13 mouse cellular contexts compared by ENCODE assay signal in genomic region chr4:148775476-148776269, GRCm38 (mm10). TPM values are rescaled to one million over a fixed set of nuclear protein-coding genes. Genes with fewer than 3 reads are reported as not detected.
DNase-seq lines count a peak whose midpoint lies in the region; ATAC-seq and TF ChIP-seq lines count a peak whose summit lies in the region.
"Had no signal": no experiment of that assay in that cellular context is flagged by ENCODE, and none has a peak within 500 bp of the region (broad histone marks: within the 10 kb centered on the region; RNA-seq: fewer than 3 reads in every experiment).

No protein-coding gene starts in this region.

- peak; percentile 29 for TF ChIP-seq POLR2A in myocyte (IDR thresholded peaks at IDR 0.05; ENCODE audit: insufficient read length, low read depth)

- peak; percentile 48 to 61 for DNase-seq in cerebellum, postnatal 10 days
- DNase-seq in cerebellum, adult 8-10 months: no peak
- no peak for DNase-seq in hindbrain, embryonic 11.5 days (ENCODE audit: low spot score)
- peak; percentile 70 for DNase-seq in midbrain, embryonic 14.5 days
- DNase-seq in right cerebral cortex, postnatal 10 days (ENCODE audit: low spot score in 2 of 2): no peak
- DNase-seq: cerebellum, adult 9-11 months; kidney, adult 9 months; lung, postnatal 36 days; thymus, postnatal 36 days had no signal

- 55% methylated on average over 10 of the region's 10 CpGs for WGBS in hindbrain, embryonic 16.5 days
- 66% methylated on average over 10 of the region's 10 CpGs for WGBS in hindbrain, embryonic 11.5 days
- WGBS in midbrain, embryonic 14.5 days: 46% methylated on average over 10 of the region's 10 CpGs
- WGBS in midbrain, embryonic 15.5 days: 52% methylated on average over 10 of the region's 10 CpGs

- H3K36me3 ChIP-seq in hindbrain, embryonic 16.5 days (ENCODE audit: control insufficient read depth, insufficient read depth, low read length): no peaks in the 10 kb centered on the region
- no peaks in the 10 kb centered on the region for H3K36me3 ChIP-seq in hindbrain, embryonic 11.5 days (ENCODE audit: control insufficient read depth, insufficient read depth, low read length)
- H3K36me3 ChIP-seq in midbrain, embryonic 14.5 days (ENCODE audit: control insufficient read depth, insufficient read depth, low read length): no peaks in the 10 kb centered on the region
- no peaks in the 10 kb centered on the region for H3K36me3 ChIP-seq in midbrain, embryonic 15.5 days (replicated peaks)
- H3K36me3 ChIP-seq in myocyte (ENCODE audit: control insufficient read depth, insufficient read depth): no peaks in the 10 kb centered on the region

- no peak overlapping the region for H3K9ac ChIP-seq in hindbrain, embryonic 16.5 days (ENCODE audit: low read depth, low read length)
- H3K9ac ChIP-seq in hindbrain, embryonic 11.5 days (ENCODE audit: low read depth, low read length): no peak overlapping the region
- H3K9ac ChIP-seq in midbrain, embryonic 14.5 days (replicated peaks; ENCODE audit: low read length): no peak overlapping the region
- no peak overlapping the region for H3K9ac ChIP-seq in midbrain, embryonic 15.5 days

- ATAC-seq in hindbrain, embryonic 16.5 days: peak; percentile 29; the same call in 1 of the 2 replicates
- no peak for ATAC-seq in hindbrain, embryonic 11.5 days (ENCODE audit: low FRiP score)
- ATAC-seq in midbrain, embryonic 14.5 days (ENCODE audit: low FRiP score, low TSS enrichment): peak; percentile 55
- no peak for ATAC-seq in midbrain, embryonic 15.5 days (replicated peaks)

- H3K9me3 ChIP-seq in hindbrain, embryonic 16.5 days (ENCODE audit: control insufficient read depth, low read length): no peaks in the 10 kb centered on the region
- H3K9me3 ChIP-seq in hindbrain, embryonic 11.5 days (ENCODE audit: control insufficient read depth, low read length): no peaks in the 10 kb centered on the region
- no peaks in the 10 kb centered on the region for H3K9me3 ChIP-seq in midbrain, embryonic 14.5 days (ENCODE audit: control insufficient read depth, low read length)
- no peaks in the 10 kb centered on the region for H3K9me3 ChIP-seq in midbrain, embryonic 15.5 days

- H3ac ChIP-seq in myocyte (ENCODE audit: control insufficient read depth, insufficient read length): no peak overlapping the region

- H3K27me3 ChIP-seq in hindbrain, embryonic 16.5 days (replicated peaks; ENCODE audit: control insufficient read depth, insufficient read depth, low read length): peaks cover 11% of the 10 kb centered on the region
- peaks cover 26% of the 10 kb centered on the region for H3K27me3 ChIP-seq in hindbrain, embryonic 11.5 days (ENCODE audit: control insufficient read depth, insufficient read depth, low read length)
- peaks cover 3% of the 10 kb centered on the region for H3K27me3 ChIP-seq in midbrain, embryonic 14.5 days (ENCODE audit: control insufficient read depth, insufficient read depth, low read length)
- peaks cover 22% of the 10 kb centered on the region for H3K27me3 ChIP-seq in midbrain, embryonic 15.5 days (replicated peaks)
- no peaks in the 10 kb centered on the region for H3K27me3 ChIP-seq in myocyte (ENCODE audit: control insufficient read depth, insufficient read depth, insufficient read length)

- peaks cover 12% of the 10 kb centered on the region for H3K4me1 ChIP-seq in hindbrain, embryonic 16.5 days (ENCODE audit: control insufficient read depth, insufficient read depth, low read depth, low read length)
- peaks cover 13% of the 10 kb centered on the region for H3K4me1 ChIP-seq in hindbrain, embryonic 11.5 days (replicated peaks; ENCODE audit: control insufficient read depth, insufficient read depth, low read length)
- peaks cover 13% of the 10 kb centered on the region for H3K4me1 ChIP-seq in midbrain, embryonic 14.5 days (ENCODE audit: control insufficient read depth, insufficient read depth, low read length)
- H3K4me1 ChIP-seq in midbrain, embryonic 15.5 days: peaks cover 24% of the 10 kb centered on the region

- no peak overlapping the region for H3K4me3 ChIP-seq in hindbrain, embryonic 16.5 days (ENCODE audit: low read length)
- H3K4me3 ChIP-seq in hindbrain, embryonic 11.5 days (ENCODE audit: low read depth, low read length): no peak overlapping the region
- no peak overlapping the region for H3K4me3 ChIP-seq in midbrain, embryonic 14.5 days (replicated peaks; ENCODE audit: low read depth, low read length)
- H3K4me3 ChIP-seq in midbrain, embryonic 15.5 days: no peak overlapping the region
- no peak overlapping the region for H3K4me3 ChIP-seq in myocyte

- no peak overlapping the region for H3K4me2 ChIP-seq in hindbrain, embryonic 16.5 days (ENCODE audit: low read length)
- no peak overlapping the region for H3K4me2 ChIP-seq in hindbrain, embryonic 11.5 days (replicated peaks; ENCODE audit: low read depth, low read length)
- no peak overlapping the region for H3K4me2 ChIP-seq in midbrain, embryonic 14.5 days (ENCODE audit: low read length)
- H3K4me2 ChIP-seq in midbrain, embryonic 15.5 days: no peak overlapping the region
- peak overlapping the region; percentile 66 for H3K4me2 ChIP-seq in myocyte (ENCODE audit: low read depth)

- H3K79me2 ChIP-seq in myocyte (ENCODE audit: control insufficient read depth, insufficient read depth): no peaks in the 10 kb centered on the region

- no peak overlapping the region for H3K27ac ChIP-seq in hindbrain, embryonic 16.5 days (ENCODE audit: low read depth, low read length)
- no peak overlapping the region for H3K27ac ChIP-seq in hindbrain, embryonic 11.5 days (ENCODE audit: low read depth, low read length)
- no peak overlapping the region for H3K27ac ChIP-seq in midbrain, embryonic 14.5 days (replicated peaks; ENCODE audit: low read depth, low read length)
- no peak overlapping the region for H3K27ac ChIP-seq in midbrain, embryonic 15.5 days
- H3K27ac ChIP-seq: stomach, postnatal 0 days had no signal

TF ChIP-seq in myocyte, 11 proteins besides CTCF, POLR2A, EP300 and RAD21:
- TF ChIP-seq CEBPB (IDR thresholded peaks at IDR 0.05; ENCODE audit: insufficient read depth, poor library complexity, severe bottlenecking): peak; percentile 71; the same call in 1 of the 2 replicates
- no peak for TF ChIP-seq TCF12 (IDR thresholded peaks at IDR 0.05; ENCODE audit: insufficient read depth, poor library complexity, severe bottlenecking)
- TF ChIP-seq MAX (IDR thresholded peaks at IDR 0.05; ENCODE audit: low read depth): no peak
- TF ChIP-seq MYOG (IDR thresholded peaks at IDR 0.05; ENCODE audit: control insufficient read depth in 1 of 3, insufficient read depth in 1 of 3, insufficient read length in 2 of 3, low read depth in 2 of 3): peak in 1 of 3 experiments; percentile 13

RNA-seq across cellular contexts. Expression of gene Casz1, which starts 28.6 kb away (rescaled TPM):
- polyA plus RNA-seq in hindbrain, embryonic 16.5 days (2015; fragmentation: Nextera tagmentation; extraction: Ambion mirVana): 4.4 and 5.6 TPM in 2 replicates
- polyA plus RNA-seq in hindbrain, embryonic 11.5 days (2014; fragmentation: Nextera tagmentation; extraction: Ambion mirVana): 6.4 and 7.8 TPM in 2 replicates
- polyA plus RNA-seq in midbrain, embryonic 14.5 days (2014; fragmentation: Nextera tagmentation; extraction: Ambion mirVana): 2.1 and 3.1 TPM in 2 replicates
- 2.8 and 2.9 TPM in 2 replicates for polyA plus RNA-seq in midbrain, embryonic 15.5 days (2015; fragmentation: Nextera tagmentation; extraction: Ambion mirVana)
- 11.1 TPM for polyA plus RNA-seq in myocyte (2012; fragmentation: generic; extraction: Trizol)

Comparison
In these comparisons a context has a peak if more than half of its experiments do, and no peak if none do; other contexts are left out.
1. DNase-seq: peak in cerebellum, postnatal 10 days (2 of 2) and midbrain, embryonic 14.5 days (single experiment); none in cerebellum, adult 8-10 months (single experiment), hindbrain, embryonic 11.5 days (single experiment) and right cerebral cortex, postnatal 10 days (0 of 2).
2. ATAC-seq: peak in hindbrain, embryonic 16.5 days (single experiment) and midbrain, embryonic 14.5 days (single experiment); none in hindbrain, embryonic 11.5 days (single experiment) and midbrain, embryonic 15.5 days (single experiment).